Mouse (Mus musculus): ENCODE results near the gene Carmil1. TPM values are rescaled to one million over a fixed set of nuclear protein-coding genes. Genes with fewer than 3 reads are reported as not detected.

The Carmil1 gene
- total and polyA plus RNA-seq, 2 experiments = 2.9 to 7.7 TPM

DNA sequence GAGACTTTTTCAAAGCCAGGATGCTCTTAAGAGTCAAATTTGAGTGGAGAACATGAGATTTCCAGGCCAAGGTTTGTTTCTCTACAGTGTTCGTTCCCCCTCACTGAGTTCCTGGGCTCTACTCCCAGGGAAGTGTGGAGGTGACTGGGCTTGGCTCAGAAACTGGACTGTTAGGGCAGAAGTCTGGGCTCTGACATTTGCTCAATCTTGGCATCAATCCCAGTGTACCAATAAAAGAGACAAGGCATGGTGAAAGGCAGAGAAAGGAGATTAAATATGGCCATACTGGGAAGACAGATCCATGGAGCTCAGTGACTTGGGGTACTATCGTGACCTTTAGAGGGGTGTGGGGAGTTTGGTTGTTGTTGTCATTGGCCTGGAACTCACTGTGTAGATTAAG is 6.8 kb upstream of the Carmil1 start:
- no peak overlapping the region for H3K27ac ChIP-seq (replicated peaks; ENCODE audit: insufficient read depth, low read depth, low read length)
- no peak overlapping the region for H3K9ac ChIP-seq (ENCODE audit: low read depth, low read length)
- H3K4me3 ChIP-seq (ENCODE audit: insufficient read depth, low read depth, low read length) = no peak overlapping the region
- no peak for TF ChIP-seq CTCF (IDR thresholded peaks at IDR 0.05; ENCODE audit: low read depth, low read length)
- TF ChIP-seq POLR2A (IDR thresholded peaks at IDR 0.05; ENCODE audit: extremely low read depth, insufficient read depth, low read length) = no peak
- no peaks in the 10 kb centered on the region for H3K27me3 ChIP-seq (ENCODE audit: control insufficient read depth, insufficient read depth, low read length)
- no peaks in the 10 kb centered on the region for H3K36me3 ChIP-seq (ENCODE audit: control insufficient read depth, insufficient read depth, low read length)
- peak; percentile 83 for DNase-seq (ENCODE audit: extremely low read depth, low read depth, low spot score)
- WGBS = 47% methylated on average over 2 of the region's 2 CpGs
- H3K4me1 ChIP-seq (ENCODE audit: control insufficient read depth, insufficient read depth, low read length) = peaks cover 3% of the 10 kb centered on the region; the same call in 1 of the 2 replicates
- no peaks in the 10 kb centered on the region for H3K79me2 ChIP-seq (ENCODE audit: control insufficient read depth, insufficient read depth, low read length)

DNA sequence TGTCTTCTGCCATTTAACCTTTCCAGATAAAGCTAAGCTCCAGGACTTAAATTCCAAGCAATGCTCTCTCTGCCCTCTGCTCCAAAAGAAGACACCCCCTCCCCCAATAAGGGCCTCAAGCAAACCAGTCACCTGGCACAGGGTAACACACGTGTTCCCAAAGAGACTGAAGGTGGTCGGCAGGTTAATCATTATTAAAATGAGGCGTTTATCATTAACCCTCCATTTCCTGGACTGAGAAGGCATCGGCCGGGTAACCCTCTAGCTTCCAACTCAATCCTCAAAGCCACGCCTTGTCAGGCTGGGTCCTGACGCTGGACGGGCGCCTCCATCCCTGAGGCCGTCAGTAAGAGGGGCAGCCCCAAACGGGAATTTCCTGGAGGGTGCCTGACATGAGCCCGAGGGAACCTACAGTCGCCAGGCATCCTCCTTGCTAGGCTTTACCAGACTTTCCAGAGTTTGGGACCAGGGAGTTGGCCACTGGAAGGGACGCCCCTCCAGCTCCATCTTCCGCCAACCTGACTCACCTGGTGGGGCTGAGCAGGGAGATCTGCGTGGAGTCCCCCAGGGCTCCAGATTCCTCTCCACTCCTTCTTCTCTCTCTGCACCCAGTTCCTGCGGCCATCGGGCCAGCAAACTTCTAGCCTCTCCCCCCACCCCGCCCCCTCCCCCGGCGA is 695 bp downstream of the Carmil1 start:
- Histone ChIP-seq H3K4me1 (ENCODE audit: control insufficient read depth, insufficient read depth, low read length) (no peaks in the 10 kb centered on the region), H3K79me2 (ENCODE audit: control insufficient read depth, insufficient read depth, low read length) (0 out of 2 replicates have a peak, but pooled peaks cover 5% of the 10 kb centered on the region), H3K9ac (ENCODE audit: low read depth, low read length) (peak overlapping the region; percentile 68), H3K36me3 (ENCODE audit: control insufficient read depth, insufficient read depth, low read length) (peaks cover 4% of the 10 kb centered on the region; the same call in 1 of the 2 replicates), H3K4me3 (ENCODE audit: insufficient read depth, low read depth, low read length) (peak overlapping the region; percentile 84), H3K27ac (replicated peaks; ENCODE audit: insufficient read depth, low read depth, low read length) (no peak overlapping the region), H3K27me3 (ENCODE audit: control insufficient read depth, insufficient read depth, low read length) (no peaks in the 10 kb centered on the region)
- WGBS = 32% methylated on average over 21 of the region's 21 CpGs
- DNase-seq (ENCODE audit: extremely low read depth, low read depth, low spot score) = no peak
- TF ChIP-seq POLR2A (IDR thresholded peaks at IDR 0.05; ENCODE audit: extremely low read depth, insufficient read depth, low read length) (no peak), CTCF (IDR thresholded peaks at IDR 0.05; ENCODE audit: low read depth, low read length) (no peak)

DNA sequence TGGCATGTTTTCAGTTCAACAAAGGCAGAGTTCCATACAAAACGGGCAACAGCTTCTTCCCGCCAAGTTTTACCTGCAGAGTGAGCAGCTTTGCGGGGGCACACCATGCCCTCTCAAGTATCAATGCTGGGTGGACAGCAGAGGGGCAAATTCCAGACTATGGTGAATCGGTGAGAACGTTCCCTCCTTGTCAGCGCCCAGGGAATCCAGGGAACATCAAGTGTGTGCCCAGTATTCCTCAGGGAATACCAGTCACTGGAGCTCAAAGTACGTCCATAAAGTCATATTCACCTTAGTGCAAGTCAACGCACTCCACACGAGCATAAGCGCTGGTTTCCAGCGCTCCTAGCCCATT is 1.2 kb downstream of the Carmil1 start:
- no peaks in the 10 kb centered on the region for H3K4me1 ChIP-seq (ENCODE audit: control insufficient read depth, insufficient read depth, low read length)
- no peak for TF ChIP-seq CTCF (IDR thresholded peaks at IDR 0.05; ENCODE audit: low read depth, low read length)
- TF ChIP-seq POLR2A (IDR thresholded peaks at IDR 0.05; ENCODE audit: extremely low read depth, insufficient read depth, low read length) = no peak
- no peak for DNase-seq (ENCODE audit: extremely low read depth, low read depth, low spot score)
- H3K27ac ChIP-seq (replicated peaks; ENCODE audit: insufficient read depth, low read depth, low read length) = no peak overlapping the region
- no peak overlapping the region for H3K4me3 ChIP-seq (ENCODE audit: insufficient read depth, low read depth, low read length)
- peaks cover 7% of the 10 kb centered on the region; the same call in 1 of the 2 replicates for H3K36me3 ChIP-seq (ENCODE audit: control insufficient read depth, insufficient read depth, low read length)
- H3K27me3 ChIP-seq (ENCODE audit: control insufficient read depth, insufficient read depth, low read length) = no peaks in the 10 kb centered on the region
- H3K79me2 ChIP-seq (ENCODE audit: control insufficient read depth, insufficient read depth, low read length) = 0 out of 2 replicates have a peak, but pooled peaks cover 5% of the 10 kb centered on the region
- no peak overlapping the region for H3K9ac ChIP-seq (ENCODE audit: low read depth, low read length)
- WGBS = 80% methylated on average over 11 of the region's 11 CpGs

DNA sequence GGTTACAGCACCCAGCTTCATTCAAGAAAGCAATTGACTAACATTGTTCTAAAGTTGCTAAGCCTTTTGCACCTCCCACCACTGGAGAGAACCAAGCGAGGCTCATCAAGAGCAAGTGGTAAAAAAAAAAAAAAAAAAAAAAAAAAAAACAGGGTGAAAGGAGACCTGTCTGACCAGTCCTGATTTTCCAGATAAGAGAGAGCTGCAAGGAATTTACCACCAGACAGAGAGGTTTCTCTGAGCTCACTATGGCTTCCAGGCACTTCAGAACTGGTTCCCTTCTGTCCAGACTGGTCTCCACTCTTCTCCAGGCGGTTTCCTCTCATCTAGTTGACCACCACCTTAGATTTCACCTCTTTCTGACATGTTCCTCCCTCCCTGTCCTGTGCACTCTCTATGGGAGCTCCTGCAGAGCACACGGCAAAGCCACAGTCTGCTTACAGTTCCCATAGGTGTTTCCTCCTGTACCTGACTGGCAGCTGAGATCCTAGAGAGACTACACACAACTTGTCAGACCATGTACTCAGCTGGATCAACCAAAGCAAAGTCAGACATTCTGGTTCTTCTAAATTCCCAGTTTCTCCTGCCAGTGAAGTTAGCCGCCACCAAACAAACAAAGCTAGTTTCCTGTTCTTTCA is 7.7 kb downstream of the Carmil1 start:
- WGBS = 86% methylated on average over 4 of the region's 4 CpGs
- TF ChIP-seq POLR2A (IDR thresholded peaks at IDR 0.05; ENCODE audit: extremely low read depth, insufficient read depth, low read length) = no peak

DNA sequence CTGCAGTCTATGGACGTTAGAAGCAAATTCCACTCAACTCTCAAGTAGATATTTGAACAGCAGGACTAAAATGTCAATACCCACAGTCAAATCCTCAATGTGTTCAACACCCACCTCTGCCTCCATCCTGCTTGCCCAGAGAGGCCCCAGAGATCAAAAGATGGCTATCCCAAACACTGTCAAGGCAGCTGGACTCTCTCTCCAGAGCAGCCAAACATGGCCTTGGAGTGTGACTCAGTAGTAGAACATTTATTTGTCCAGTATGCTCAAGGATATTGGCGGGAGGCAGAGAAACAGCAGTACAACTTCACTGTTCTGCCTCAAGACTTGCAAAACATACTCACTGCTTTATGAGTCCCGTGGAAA is 11.5 kb downstream of the Carmil1 start:
- Histone ChIP-seq H3K27ac (replicated peaks; ENCODE audit: insufficient read depth, low read depth, low read length) (no peak overlapping the region), H3K79me2 (ENCODE audit: control insufficient read depth, insufficient read depth, low read length) (peaks cover 5% of the 10 kb centered on the region; the same call in 1 of the 2 replicates), H3K4me1 (ENCODE audit: control insufficient read depth, insufficient read depth, low read length) (no peaks in the 10 kb centered on the region; the same call in none of the 2 replicates), H3K9ac (ENCODE audit: low read depth, low read length) (no peak overlapping the region), H3K36me3 (ENCODE audit: control insufficient read depth, insufficient read depth, low read length) (peaks cover 20% of the 10 kb centered on the region), H3K27me3 (ENCODE audit: control insufficient read depth, insufficient read depth, low read length) (no peaks in the 10 kb centered on the region), H3K4me3 (ENCODE audit: insufficient read depth, low read depth, low read length) (no peak overlapping the region)
- 72% methylated on average over 3 of the region's 3 CpGs for WGBS
- no peak for DNase-seq (ENCODE audit: extremely low read depth, low read depth, low spot score)
- TF ChIP-seq CTCF (IDR thresholded peaks at IDR 0.05; ENCODE audit: low read depth, low read length) (no peak), POLR2A (IDR thresholded peaks at IDR 0.05; ENCODE audit: extremely low read depth, insufficient read depth, low read length) (no peak)

More for the DNA sequence above, 7.7 kb downstream of the Carmil1 start:
- Histone ChIP-seq H3K27ac (replicated peaks; ENCODE audit: insufficient read depth, low read depth, low read length) (no peak overlapping the region), H3K4me1 (ENCODE audit: control insufficient read depth, insufficient read depth, low read length) (no peaks in the 10 kb centered on the region; the same call in none of the 2 replicates), H3K36me3 (ENCODE audit: control insufficient read depth, insufficient read depth, low read length) (peaks cover 24% of the 10 kb centered on the region), H3K4me3 (ENCODE audit: insufficient read depth, low read depth, low read length) (no peak overlapping the region), H3K79me2 (ENCODE audit: control insufficient read depth, insufficient read depth, low read length) (peaks cover 5% of the 10 kb centered on the region; the same call in 1 of the 2 replicates), H3K9ac (ENCODE audit: low read depth, low read length) (no peak overlapping the region), H3K27me3 (ENCODE audit: control insufficient read depth, insufficient read depth, low read length) (no peaks in the 10 kb centered on the region)
- DNase-seq (ENCODE audit: extremely low read depth, low read depth, low spot score) = no peak

Data from liver, adult 2 months (tissue).